Mouse (Mus musculus) layer of hippocampus, adult 8-10 months (tissue): ENCODE data around the gene 6430628N08Rik. TPM values are rescaled to one million over a fixed set of nuclear protein-coding genes. Genes with fewer than 3 reads are reported as not detected.

Experiments used
- DNase-seq, 2 experiments: peaks; one replicate each; pipeline ENCODE4 v3.0.0; 2022; ENCODE audit warnings: low spot score in 2 of 2
- total RNA-seq, 4 experiments: library from RNA; stranded (reverse); gene quantifications; 2 replicates each; pipeline ENCODE4 v1.2.4; 2022

6430628N08Rik gene
- total RNA-seq: under 1 TPM in 2 of 4 experiments, not detected in 2; 0.20 to 0.28 TPM

DNA sequence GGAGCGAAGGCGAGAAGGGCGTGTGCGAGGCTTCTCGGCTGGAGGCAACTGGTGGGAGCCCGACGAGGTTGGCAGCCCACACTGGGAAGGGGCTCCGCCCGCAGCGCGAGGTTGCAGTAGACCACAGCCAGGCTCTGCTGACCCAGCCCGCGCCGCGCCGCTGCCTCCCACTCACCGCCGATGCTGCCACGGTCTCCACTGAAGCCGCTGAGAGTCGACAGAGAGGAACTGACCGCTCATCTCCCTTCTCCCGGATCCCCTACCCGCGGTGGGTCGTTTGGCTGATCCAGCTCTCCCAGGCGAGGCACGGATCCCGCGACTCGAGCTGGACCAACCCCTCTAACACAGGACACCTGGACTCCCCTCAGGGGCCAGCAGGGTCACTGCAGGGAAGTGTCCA lies at the start of gene 6430628N08Rik:
6430628N08Rik (plus strand) TSS at position 113 of the 400 bp plus-strand sequence.
- no peak for DNase-seq

DNA sequence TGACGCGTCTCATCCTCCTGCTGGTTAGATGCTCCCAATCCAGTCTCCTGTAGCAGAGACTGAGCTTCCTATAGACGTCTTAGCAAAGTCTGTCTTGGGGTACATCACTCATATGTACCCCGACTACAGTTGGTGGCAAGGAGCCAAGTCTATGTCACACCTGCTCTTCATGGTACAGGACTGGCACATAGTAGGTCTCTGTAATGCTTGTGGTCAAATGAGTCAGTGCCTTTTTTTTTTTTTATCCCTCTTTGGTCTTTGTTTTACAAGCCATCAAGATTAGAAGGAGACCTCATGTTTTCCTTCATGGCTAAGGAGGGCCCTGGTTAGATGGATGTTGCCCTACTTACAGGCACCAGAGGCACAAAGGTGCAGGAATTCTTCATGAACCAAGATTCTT lies 49.6 kb upstream of the 6430628N08Rik start:
- no peak for DNase-seq

DNA sequence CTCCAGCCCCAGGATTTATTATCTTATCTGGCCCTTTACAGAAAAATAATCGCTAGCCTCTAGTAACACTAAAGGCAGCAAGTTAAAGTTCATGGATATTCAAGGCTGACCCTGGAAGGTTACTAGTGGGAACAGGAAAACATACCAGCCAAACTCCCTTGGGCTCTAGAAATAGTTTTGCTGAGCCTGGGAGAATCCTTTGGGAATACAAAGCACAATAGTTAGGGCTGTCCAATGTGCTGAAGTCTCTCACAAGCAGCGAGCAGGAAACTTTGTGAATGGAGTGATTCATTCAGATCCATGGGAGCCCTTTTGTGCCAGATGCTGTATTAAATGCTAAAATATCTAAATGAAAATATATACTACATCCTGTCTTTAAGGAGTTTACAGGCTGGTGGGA lies 43.8 kb upstream of the 6430628N08Rik start:
- DNase-seq: no peak

DNA sequence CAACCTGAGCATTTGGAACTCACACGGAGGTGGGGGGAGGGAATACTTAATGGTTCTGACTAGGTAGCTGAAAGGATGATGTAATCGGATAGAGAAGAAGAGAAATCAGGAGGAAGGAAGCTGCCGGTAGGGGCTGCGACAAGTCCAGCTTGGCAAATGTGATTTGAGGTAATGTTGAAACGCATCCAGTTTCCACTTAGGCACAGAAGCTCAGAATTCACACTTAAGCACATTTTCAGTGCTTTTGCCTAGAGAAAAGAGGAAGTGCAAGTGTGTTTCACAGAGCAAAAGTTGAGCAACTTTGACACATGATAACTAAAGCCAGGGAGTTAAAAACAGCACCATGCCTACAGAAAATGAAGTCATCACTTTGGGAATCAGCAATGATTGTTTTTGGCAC lies 43.1 kb upstream of the 6430628N08Rik start:
- peak in 1 of 2 experiments; percentile 28 for DNase-seq

DNA sequence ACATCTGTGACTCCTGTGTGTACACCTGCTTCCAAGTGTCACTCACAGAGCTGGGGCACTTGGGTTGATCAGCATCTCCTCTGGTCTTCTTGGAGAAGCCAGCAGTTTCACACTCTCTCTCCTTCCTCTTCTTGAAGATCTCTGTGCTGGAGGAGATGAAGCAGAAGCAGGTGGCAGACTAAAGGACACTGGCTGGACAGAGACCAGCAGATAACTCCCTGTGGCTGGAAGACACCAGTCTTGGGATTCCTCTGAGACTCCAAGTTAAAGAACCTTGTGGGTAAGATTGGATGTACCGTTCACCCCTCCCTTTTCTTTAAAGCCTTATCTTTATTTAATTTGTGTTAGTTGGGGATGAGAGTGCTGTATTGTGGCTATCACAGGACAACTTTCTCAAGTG lies 42.4 kb upstream of the 6430628N08Rik start:
- no peak for DNase-seq

DNA sequence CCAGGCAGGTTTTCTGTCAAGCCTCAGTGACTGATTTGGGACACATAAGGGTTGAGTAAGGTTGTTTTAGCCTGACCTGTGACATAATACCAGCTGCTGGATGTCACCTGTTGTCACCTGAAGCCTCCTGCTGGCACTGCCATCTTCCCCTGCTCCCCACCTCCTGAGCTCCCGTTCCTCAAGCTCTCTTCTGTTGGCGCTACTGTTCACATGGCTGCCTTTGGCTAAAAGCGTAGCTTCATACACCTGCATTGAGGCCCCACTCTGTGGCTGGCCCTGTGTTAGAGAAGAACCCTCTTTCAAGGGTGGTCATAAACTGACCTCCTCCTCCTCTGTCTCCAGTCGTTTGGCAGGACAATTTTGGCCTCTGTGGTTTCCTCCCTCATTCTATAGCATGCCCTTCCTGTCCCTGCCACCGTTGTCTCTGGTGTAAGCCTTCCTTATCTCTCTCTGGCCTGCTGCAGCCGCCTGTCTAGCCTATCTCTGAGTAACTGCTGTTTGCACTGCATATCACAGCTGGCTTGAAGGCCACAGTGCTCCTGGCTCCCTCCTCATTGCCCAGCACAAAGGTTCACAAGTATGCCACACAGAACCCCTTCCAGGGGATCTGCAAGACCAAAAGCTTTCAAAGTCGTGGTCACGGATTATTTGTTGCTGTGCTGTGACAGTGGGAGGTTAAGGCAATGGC lies 41.3 kb upstream of the 6430628N08Rik start:
- no peak for DNase-seq

DNA sequence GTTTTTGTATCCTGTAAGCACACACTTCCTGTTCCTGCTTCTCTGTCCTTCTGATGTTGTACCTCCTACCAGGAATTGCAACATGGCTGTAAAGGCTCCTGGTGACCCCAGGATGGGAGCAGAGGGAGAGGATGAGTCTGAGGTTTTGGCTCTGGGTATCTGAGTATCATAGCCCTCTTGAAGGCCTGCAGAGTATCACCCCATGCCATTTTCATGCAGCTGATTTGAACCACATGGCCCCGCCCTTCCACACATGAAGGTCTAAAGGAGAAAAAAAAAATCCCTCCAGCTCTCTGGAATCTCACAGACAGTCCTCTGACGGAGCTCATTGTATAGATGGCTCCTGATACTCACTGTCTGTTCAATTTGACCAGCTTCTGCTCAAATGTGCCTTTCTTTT lies 40.4 kb upstream of the 6430628N08Rik start:
- DNase-seq: no peak

DNA sequence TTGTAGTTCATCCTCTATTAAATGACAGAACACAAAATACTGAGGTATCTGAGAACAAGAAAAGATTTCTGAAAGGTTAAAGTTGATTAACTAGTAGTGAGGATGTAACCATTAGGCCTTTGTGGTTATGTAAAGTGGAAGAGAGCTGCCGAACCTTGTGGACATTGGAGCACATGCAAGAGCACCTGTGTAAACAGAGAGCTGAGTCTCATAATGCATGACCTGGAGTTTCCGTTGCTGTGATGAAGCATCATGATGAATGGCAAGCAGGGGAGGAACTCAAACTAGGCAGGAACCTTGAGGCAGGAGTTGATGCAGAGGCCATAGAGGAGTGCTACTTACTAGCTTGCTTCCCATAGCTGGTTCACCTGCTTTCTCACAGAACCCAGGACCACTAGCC lies 39.8 kb upstream of the 6430628N08Rik start:
- DNase-seq: no peak

DNA sequence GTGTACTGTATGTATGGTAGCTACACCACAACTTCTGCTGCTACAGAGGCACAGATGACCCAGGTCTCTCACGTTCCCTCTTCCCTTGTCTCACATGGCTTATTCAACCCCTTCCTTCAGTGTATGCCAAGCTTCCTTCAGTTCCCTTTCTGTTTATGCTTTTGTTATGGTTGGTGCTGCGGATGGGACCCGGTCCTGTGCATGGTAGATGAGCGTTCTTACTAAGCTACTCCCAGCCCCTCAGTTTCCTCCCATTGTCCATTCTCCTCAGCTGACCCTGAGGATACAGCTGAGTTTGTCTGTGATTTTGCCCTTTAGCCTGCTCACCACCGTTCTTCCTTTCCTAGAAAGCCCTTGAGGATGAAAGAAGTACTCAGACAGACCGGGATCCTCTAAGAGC lies 38.9 kb upstream of the 6430628N08Rik start:
- no peak for DNase-seq

DNA sequence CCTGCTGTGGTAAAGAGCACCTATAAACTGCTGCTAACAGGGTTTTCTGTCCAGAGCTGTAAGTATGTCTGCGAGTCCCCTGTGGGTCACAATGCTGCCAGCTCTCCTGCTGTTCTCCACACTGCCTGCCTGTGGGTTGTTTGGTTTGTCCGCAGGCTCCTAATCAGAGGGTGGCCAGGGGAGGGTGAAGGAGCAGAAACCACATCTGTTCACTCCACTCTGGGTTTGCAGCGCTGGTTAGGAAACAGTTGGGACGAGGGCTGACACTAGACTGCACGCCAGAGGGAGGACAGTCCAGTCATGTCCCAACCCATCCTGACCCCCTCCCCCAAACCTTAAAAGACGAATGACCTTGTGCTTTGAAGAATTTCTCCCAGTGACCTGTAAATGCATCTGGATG lies 35.4 kb upstream of the 6430628N08Rik start:
- no peak for DNase-seq

DNA sequence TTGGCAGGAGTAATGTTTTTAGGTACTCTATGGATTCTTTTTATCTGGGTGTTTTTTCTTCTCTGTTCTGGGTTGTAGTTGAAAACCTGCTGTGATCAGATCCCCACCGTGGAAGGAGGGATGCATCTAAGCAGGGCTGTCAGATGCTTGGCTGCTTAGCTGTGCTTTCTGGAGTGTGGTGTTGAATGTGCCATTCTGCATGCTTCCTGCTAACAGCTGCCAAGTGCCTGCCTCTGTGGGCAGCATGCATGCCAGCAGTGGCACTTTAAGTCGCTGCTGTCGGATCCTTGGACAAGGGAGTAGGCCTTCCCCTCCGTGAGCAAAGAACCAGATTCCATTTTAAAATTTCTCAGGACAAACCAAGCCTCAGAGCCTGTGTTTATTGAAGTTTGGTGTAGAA lies 34.9 kb upstream of the 6430628N08Rik start:
- DNase-seq: no peak

DNA sequence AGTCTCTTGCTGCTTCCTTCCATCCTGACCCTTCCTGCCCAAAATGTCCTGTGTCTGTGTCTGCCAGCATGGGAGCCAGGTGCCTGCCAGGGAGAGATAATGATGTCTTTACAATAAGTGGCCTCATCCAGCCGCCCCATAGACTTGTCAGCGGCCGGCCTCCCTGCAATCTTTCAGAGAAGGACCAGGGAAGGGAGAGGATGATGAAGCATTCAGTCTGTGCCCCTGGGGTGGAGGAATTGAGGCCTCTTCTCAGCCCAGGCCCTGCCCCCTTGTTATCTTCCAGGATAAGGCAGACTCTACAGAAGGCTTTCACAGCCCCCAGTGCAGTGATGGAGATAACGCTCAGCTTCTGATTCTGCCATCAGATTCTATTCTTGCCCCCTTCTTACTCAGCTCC lies 34.2 kb upstream of the 6430628N08Rik start:
- DNase-seq: no peak

DNA sequence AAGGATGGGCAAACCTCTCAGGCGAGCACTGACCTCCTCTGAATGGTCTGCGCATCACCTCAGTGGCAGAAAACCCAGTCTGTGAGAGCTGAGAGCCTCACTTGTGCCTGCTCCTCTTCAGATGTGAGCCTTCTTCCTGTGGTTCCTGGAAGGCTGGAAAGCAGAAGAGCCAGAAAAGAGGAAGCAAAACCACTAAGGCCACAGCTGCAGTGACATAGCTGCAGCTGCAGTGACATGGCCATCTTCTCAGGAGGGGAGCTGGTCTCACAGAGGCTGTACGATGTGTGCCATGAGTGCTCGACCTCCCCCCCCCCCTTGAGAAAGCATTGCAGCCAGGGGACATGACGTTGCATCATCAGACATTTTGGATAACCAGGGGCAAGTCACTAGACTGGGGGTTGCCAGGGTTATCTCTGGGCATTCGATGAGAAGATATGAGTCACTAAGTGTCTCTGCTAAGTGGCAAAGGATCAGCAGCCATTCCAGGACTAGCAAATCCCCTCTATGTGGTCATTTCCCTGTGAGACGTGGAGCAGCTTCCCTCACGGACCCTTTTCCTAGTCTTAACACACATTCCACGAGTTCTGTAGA lies 33.1 kb upstream of the 6430628N08Rik start:
- DNase-seq: no peak

DNA sequence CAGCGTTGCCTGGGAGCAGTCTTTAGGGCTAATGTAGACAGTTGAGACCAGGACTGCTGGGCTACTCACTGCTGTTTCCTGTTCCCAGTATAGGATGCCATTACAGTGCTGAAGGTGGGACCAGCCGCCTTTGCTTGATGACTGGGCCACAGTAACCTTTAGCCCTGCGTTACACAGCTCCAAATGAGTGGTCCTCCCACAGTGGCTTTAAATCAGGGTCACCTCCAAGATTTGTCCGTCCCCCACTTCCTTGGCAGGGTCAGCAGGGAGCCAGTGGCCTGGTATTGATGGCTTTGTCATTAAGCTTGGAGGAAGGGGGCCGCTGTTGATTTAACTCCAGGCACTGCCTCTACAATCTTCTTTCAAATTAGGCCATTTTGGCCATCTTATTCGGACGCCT lies 27.1 kb upstream of the 6430628N08Rik start:
- DNase-seq: no peak

DNA sequence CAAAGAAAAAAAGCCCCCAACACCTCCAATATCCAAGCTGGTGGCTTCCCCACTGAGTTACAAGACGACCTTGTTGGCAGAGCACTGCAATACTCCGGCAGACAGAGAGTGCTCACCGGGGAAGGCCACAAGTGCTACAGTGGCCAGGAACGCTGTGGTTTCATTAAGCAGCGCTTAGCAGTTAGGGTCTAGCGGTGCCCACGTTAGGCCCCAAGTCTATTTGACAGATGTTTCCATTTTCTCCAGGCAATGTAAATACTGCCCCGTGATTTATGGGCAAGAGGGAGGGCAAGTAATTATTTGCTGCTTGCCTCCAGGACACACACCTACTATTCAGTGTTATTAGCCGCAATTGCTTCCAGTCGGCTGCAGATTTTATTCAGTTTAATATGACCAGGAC lies 26.6 kb upstream of the 6430628N08Rik start:
- no peak for DNase-seq

DNA sequence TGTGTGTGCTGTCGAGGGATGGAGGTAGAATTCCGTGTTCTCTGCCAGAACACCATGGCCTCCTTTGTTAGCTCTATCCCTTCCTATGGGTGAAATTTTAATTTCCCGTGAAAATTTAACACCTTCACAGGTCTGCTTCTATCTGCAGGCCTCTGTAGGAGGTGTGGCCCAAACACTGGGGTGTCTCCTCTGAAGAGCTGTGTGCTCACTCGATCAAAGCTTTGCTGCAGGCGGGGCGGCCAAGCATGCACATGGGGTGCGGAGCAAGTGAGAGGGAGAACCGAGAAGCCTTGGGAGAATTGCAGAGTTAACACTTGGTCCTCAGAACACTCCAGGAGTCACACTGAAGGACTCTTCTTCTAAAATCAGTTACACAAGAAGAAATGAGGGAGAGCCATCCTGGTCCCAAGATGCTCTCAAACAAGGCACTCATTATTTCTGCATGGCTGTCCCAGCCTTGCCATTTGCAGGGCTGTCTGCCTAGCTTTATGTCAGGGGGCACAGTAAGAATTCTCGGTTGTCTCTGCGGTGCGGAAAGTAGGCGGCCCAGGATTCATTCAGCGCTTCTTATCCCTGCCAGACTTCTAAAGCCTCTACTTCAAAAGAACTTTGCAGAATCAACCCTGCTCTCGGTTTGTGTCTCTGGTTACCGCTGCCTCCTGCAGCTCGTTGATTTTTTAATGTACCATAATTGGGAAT lies 20.8 kb upstream of the 6430628N08Rik start:
- no peak for DNase-seq

DNA sequence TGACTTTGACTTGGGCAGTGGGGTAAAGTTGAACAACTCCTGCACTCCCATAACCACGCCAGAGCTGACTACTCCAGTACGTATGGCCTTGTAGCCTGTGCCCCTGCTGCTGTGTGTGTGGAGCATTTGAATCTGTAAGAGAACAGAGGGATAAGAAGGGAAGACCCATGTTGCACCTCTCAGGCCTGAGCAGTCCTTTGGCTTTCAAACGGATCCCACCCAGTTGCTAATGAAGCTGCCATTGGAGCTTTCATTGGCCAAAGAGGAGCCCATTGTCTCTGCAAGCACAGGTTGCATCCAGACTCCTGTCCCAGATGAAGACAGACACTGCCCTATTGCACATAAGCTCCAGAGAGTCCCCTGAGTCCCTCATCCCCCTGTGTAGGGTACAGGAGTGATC lies 17.2 kb upstream of the 6430628N08Rik start:
- DNase-seq: no peak

DNA sequence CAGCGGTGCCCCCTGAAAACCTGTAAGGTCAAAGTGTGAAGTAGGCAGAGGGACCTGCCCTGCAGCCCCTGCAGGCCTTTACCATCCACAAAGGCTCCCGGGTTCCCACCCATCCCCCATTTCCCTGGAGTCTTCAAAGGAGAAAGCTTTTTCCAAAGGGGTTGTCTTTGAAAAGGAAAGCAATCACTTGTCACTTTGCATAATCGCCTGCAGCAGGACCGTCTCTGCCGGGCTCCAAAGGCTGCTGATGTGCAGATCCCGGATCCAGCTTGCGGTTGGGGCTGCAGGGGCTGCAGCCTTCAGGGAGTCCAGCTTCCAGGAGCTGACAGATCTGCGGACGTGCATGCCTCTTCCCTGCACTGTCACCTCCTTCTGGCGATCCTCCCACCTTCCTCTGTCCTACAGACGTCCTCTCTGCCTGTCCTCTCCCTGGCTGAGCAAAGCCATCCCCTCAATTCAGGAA lies 12.2 kb upstream of the 6430628N08Rik start:
- no peak for DNase-seq

DNA sequence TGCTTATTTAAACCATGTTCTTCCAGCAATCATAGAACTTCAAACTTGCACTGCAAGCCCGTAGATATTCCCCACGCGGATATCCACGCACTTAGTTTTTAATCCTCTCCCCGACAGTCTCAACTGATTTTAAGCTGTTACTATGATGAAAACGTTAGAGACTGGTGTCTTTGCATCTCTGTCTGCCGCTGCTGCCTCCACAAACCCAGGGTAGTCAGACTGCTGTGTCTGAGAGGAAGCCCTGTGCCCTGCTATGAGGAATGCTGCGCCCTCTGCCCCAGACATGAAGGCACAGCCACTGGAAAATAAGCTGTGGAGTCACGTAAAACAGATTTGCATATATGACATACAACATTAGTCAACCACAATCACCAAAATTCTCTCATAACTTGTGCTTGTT lies 11.6 kb upstream of the 6430628N08Rik start:
- no peak for DNase-seq

DNA sequence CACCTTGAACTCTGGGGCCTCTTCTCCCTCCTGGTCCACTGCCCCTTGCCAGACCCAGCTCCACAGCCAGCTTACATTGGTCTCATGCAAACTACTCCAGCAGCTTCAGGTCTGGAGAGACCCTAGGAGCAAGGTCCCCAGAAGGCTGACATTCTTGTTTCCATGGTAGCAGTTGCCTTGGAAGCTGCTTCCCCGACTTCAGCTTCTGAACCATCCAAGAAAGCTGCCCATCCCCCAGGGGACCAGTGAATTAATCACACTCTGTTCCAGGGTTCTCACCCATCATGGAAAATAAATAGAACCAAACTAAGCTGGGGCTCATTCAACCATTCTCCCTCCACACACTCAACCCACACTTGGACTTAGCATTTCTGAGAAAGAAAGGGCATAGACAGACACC lies 9.3 kb upstream of the 6430628N08Rik start:
- DNase-seq: peak; percentile 39 to 47

DNA sequence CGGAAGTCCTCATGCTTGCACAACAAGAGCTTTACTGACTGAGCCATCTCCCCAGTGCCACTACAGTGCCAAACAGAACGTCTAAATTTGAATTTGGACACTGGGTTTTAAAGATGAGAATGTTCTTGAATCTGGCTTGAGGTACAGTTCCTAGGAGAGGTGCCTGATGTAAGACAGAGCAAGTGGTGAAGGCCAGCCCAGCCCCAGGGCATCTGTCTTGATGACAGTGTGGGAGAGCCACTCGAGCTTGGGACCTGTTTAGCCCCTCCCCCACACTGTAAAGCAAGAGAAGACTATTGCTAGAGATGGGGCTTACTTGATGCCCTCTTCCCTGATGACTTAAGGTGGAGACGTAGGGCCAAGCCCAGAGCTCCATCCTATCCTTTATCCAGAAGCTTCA lies 8.3 kb upstream of the 6430628N08Rik start:
- DNase-seq: no peak

DNA sequence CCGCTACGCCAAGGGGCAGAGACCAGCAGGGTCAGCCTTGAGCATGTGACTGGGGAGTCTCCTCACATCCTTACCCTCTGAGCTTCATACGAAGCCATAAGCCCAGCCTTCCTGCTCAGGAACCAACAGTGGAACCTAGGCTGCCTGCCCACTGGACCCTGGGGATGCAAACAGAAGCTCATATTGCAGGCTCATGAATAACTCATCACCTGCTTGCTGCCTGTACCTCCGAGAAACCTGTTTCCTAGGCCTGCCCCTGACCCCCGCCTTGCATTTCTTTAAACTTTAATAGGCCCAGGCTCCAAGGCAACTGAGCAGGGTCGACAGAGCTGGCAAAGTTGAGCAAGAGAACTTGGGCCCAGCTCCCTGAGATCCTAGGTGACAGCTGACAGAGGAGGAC lies 6.4 kb upstream of the 6430628N08Rik start, which contains the start of gene Kncn:
Kncn (plus strand) TSS at position 379 of the 400 bp plus-strand sequence.
- no peak for DNase-seq

DNA sequence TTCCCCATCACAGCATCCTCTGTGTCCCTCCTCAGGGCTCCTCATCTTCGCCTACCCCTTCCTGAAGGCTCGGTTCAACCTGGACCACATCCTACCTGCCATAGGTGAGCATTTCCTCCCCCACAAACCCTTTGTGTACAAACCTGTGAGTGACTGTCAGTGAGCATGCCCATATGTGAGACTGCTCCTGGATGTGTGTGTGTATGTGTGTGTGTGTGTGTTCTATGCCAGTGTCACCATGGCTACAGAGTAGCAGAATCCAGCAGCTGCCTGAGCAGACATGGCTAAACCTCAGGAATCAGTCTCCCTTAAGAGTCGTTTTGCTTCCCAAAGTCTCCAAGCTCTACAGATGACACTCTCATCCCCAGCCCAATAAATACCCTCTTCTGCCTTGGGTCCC lies 4.6 kb upstream of the 6430628N08Rik start:
- peak in 1 of 2 experiments; percentile 39 for DNase-seq
